Mouse (Mus musculus): ENCODE data around the gene Psd.

DNA sequence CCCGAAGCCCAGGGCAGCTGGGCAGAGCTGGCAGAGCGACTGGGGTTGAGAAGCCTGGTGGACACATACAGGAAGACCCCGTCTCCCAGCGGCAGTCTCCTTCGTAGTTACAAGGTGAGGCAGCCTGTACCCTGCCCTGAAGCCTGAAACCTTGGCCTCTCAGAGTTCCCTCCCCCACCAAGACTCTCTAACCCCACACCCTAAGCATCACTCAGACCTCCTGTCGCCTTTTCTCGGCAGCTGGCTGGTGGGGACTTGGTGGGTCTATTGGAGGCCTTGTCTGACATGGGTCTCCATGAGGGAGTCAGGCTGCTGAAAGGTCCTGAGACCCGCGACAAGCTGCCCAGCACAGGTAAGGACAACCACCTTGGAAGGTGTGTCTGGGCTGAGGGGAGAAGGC, 15.6 kb downstream of the Psd start:
- TF ChIP-seq POLR2A (IDR thresholded peaks at IDR 0.05; ENCODE audit: control insufficient read depth, extremely low read depth, insufficient read depth, low read length, poor library complexity) = no peak
- no peak for TF ChIP-seq CTCF (IDR thresholded peaks at IDR 0.05; ENCODE audit: borderline replicate concordance, control insufficient read depth, extremely low read depth, insufficient read depth, low read length, poor library complexity)
